Mouse (Mus musculus) embryonic fibroblast, embryonic 13.5 days (primary cell): ENCODE measurements at regions not wholly inside any gene's neighbourhood (a gene's known extent, or its start where the extent isn't known, plus 50 kb on each side); places are given as distances from the start of the nearest gene placed in this dataset.

ENCODE experiments used
- CTCF ChIP-seq: IDR thresholded peaks from 2 replicates; pipeline ENCODE4 v1.5.1; 2011; ENCODE audit warnings: mild to moderate bottlenecking, control low read depth, low read length, moderate library complexity, borderline replicate concordance; ENCODE audit not compliant: insufficient read depth
- POLR2A ChIP-seq: IDR thresholded peaks from 2 replicates; pipeline ENCODE4 v1.6.1; 2011; ENCODE audit warnings: low read depth, mild to moderate bottlenecking, control low read depth, low read length, moderate library complexity

DNA sequence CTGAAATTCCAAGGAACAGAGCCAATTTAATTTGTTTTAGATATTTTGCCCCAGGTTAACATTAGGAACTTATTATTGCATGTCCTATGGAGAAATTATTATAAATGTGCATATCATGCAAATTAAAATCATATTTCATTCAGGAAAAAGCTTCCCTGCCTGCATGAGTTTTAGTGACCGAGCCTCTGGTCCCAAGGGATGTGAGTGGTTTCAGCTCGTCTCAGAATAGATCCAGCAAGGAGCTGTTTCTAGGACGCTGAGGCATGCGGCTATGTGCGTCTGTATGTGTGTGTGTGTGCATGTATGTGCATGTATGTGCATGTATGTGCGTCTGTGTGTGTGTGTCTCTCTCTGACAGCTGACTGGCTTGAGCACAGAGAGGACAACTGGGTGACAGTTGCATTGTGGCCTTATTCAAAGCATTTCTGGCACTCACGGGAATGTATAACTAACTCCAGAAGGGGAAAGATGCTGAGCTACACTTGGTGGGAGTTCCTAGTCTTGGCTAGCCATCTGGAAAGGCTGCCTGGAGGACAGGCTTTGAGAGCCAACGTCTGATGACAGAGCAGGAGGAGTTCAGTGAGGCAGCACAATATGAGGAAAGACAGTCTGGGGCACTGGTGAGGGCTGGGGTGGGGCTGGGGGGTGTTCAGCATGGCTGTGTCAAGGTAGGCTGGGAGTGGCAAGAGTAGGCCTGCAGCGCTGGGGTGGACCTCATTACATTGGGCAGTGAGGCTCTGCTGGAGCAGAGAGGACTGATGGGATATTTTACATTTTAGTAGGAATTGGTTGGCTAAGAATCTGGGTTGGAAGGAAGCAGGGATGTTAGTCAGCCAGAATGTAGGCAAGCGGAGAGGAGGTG lies 75.8 kb downstream of the Rpl14 start:
- no peak for TF ChIP-seq POLR2A
- TF ChIP-seq CTCF, result no peak
